Mouse (Mus musculus) forebrain, embryonic 16.5 days (tissue): ENCODE measurements around the gene Hnf1b. TPM values are rescaled to one million over a fixed set of nuclear protein-coding genes. Genes with fewer than 3 reads are reported as not detected.
A peak's percentile ranks its signal among the peaks of the same experiment; 100 is the strongest.

ENCODE experiments used
- ATAC-seq: fragments of 200-750 bp; cut with Nextera tagmentation; 2 replicates; pipeline ENCODE4 v1.8.0; 2017; ENCODE audit warnings: mild to moderate bottlenecking, moderate library complexity
- H3K27ac ChIP-seq: fragments of 300-500 bp; sonication (generic); 2 replicates; pipeline ENCODE4 v1.5.1; 2014; ENCODE audit warnings: low read length, control low read depth
- H3K27me3 ChIP-seq: fragments of 300-500 bp; sonication (generic); replicated peaks from 2 replicates; pipeline ENCODE4 v1.6.1; 2014; ENCODE audit warnings: low read length; ENCODE audit not compliant: control insufficient read depth, insufficient read depth
- H3K36me3 ChIP-seq: fragments of 300-500 bp; sonication (generic); 2 replicates; pipeline ENCODE4 v1.6.1; 2014; ENCODE audit not compliant: control insufficient read depth, insufficient read depth
- H3K4me1 ChIP-seq: fragments of 300-500 bp; sonication (generic); replicated peaks from 2 replicates; pipeline ENCODE4 v1.6.1; 2014; ENCODE audit warnings: low read length; ENCODE audit not compliant: control insufficient read depth, insufficient read depth
- H3K4me2 ChIP-seq: fragments of 300-500 bp; sonication (generic); 2 replicates; pipeline ENCODE4 v1.6.1; 2014; ENCODE audit warnings: mild to moderate bottlenecking, low read length, control low read depth
- H3K4me3 ChIP-seq: fragments of 300-500 bp; sonication (generic); replicated peaks from 2 replicates; pipeline ENCODE4 v1.5.1; 2014; ENCODE audit warnings: mild to moderate bottlenecking, low read length, control low read depth
- H3K9ac ChIP-seq: fragments of 300-500 bp; sonication (generic); replicated peaks from 2 replicates; pipeline ENCODE4 v1.6.1; 2014; ENCODE audit warnings: low read depth, low read length, control low read depth
- H3K9me3 ChIP-seq: fragments of 300-500 bp; sonication (generic); 2 replicates; pipeline ENCODE4 v1.6.1; 2016; ENCODE audit warnings: low read length; ENCODE audit not compliant: control insufficient read depth
- WGBS: fragments of 180-500 bp; shearing (Covaris S2); extraction: QIAGEN DNeasy Blood & Tissue Kit; methylation state at CpG from one replicate; pipeline ENCODE4 v1.1.7; 2014; 5-methylcytosine and 5-hydroxymethylcytosine counted together
- polyA plus RNA-seq: library from polyadenylated mRNA; unstranded; fragments of >200 nt; fragmentation: Nextera tagmentation; extraction: Ambion mirVana; gene quantifications from 2 replicates; pipeline ENCODE4 v1.2.1, GENCODE M21; 2015

The Hnf1b gene
- polyA plus RNA-seq, 1 experiment from 2014 or later, result 0.16 TPM

DNA sequence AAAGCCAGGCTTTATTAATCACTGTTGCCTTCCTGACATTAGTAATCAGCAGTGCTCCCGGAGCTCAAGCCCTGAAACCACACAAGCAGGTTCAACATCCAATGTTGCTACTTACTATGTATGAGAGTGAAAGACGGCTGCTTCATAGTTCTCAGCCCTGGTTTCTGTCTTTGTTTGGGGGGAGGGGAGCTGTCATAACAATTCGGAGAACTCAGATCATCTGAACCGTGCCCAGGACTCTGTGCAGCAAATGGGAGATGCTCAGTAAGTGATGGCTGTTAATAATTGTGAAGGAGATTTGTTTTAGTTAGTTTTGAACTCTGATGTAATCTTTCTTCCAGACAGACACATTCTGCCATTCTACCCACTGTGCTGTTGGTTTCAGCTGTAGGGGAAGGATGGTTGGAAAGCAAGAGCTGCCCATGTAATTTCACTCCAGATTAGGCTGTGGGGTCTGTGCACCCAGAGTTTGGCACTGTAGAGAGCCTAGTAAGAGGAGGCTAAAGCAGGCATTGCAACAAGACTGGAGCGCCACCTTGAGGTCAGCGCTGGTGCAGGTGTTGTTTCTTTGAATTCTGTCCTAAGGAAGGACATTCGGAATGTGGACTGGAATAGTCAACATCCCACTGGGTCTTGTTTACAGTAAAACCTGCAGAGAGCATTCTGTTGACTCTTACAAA, 86.3 kb downstream of the Hnf1b start:
- Histone ChIP-seq H3K9me3 (no peaks in the 10 kb centered on the region), H3K4me2 (no peak overlapping the region), H3K27ac (no peak overlapping the region), H3K27me3 (no peaks in the 10 kb centered on the region; the same call in 1 of the 2 replicates), H3K4me3 (no peak overlapping the region), H3K4me1 (no peaks in the 10 kb centered on the region), H3K36me3 (no peaks in the 10 kb centered on the region), H3K9ac (no peak overlapping the region)
- WGBS, result 28% methylated on average over 7 of the region's 7 CpGs
- no peak for ATAC-seq

DNA sequence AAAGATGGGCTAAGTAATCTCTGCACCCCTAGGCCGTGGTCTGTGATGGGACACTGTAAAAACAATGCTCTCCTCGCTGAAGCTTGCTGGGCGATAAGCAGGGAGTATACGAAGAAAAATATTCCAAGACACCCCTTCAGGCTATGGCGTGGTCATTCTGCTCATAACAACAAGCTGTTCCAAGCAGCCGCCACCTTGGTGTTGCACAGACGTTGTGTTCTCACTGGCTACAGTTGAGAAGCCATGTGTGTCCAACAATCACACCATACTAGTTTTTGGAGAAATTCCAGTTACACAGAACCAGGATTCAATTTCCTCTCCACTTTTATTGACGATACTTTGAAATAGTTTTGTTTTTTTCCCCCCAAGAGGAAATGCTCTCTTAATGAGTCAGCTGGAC, 88.7 kb downstream of the Hnf1b start:
- Histone ChIP-seq H3K36me3 (no peaks in the 10 kb centered on the region; the same call in 1 of the 2 replicates), H3K27me3 (no peaks in the 10 kb centered on the region; the same call in 1 of the 2 replicates), H3K4me2 (no peak overlapping the region), H3K9me3 (no peaks in the 10 kb centered on the region), H3K27ac (no peak overlapping the region), H3K4me3 (no peak overlapping the region), H3K9ac (no peak overlapping the region), H3K4me1 (peaks cover 8% of the 10 kb centered on the region)
- no peak for ATAC-seq
- 83% methylated on average over 8 of the region's 8 CpGs for WGBS

DNA sequence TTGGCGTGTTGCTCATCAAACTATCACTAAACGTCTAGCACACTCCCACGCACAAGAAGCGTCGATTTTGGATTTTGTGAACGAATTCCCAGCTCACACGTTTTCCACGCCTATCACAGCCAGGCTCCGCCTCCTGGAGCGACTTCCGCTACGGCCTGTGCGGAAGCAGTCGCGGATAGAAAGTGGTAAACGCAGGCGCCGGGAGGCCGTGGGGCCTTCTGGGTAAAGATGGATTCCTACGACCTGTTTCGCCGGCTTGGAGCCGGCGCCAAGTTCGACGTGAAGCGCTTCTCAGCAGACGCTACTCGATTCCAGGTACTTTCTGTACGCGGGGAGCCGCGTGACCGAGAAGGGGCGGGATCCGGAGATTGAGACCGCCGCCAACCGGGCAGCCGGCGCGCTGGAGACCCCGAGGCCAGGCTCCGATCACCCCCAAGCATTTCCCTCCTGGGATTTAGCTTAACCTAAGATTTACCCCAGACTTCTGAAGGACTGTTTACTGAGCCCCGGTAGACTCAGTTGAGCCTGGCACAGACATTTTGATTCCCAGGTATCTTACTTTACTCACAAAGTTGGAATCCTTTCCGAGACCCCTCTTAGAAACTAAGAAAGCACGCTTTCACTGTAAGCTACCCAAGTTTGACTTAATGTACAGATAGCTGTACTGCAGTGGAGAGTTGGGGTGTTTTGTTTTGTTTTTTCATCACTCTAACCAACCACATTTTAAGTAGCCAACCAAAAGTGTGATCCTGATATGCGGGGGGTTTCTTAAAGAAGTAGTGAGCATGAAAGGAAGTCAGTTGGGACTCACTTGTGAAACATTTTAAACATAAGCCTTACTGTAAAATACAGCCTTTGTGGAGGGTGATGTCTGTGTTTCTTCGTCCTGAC, 92.3 kb downstream of the Hnf1b start, which contains the start of gene Ddx52:
Gene Ddx52 (plus strand): TSS at position 113 of the 891 bp plus-strand sequence.
- Histone ChIP-seq H3K4me1 (peaks cover 8% of the 10 kb centered on the region), H3K4me3 (peak within 1 kb of the TSS; percentile 59), H3K9ac (peak within 1 kb of the TSS; percentile 68), H3K9me3 (no peaks in the 10 kb centered on the region), H3K36me3 (peaks cover 20% of the 10 kb centered on the region), H3K27me3 (no peaks in the 10 kb centered on the region; the same call in 1 of the 2 replicates), H3K4me2 (peak within 1 kb of the TSS; percentile 80), H3K27ac (peak within 1 kb of the TSS; percentile 73)
- ATAC-seq, result peak; percentile 100
- 1% methylated on average over 49 of the region's 49 CpGs for WGBS

Other genes starting within 250 kb of the Hnf1b start
- not detected in 2 replicates for gene Rpl9-ps1, start 204.4 kb upstream of the Hnf1b start, polyA plus RNA-seq
- gene Ccl3, start 200.7 kb upstream of the Hnf1b start, polyA plus RNA-seq, result 0.67 and 1.8 TPM in 2 replicates
- 0.93 TPM in 1 of 2 replicates, not detected in the other for gene Ccl4, start 187.5 kb upstream of the Hnf1b start, polyA plus RNA-seq
- not detected in 2 replicates for gene Wfdc17, start 146.1 kb upstream of the Hnf1b start, polyA plus RNA-seq
- not detected in 2 replicates for gene Wfdc18, start 141.0 kb upstream of the Hnf1b start, polyA plus RNA-seq
- gene Wfdc21, start 103.1 kb upstream of the Hnf1b start, polyA plus RNA-seq, result not detected in 2 replicates
- 34.5 and 41.0 TPM in 2 replicates for gene Heatr6, start 96.4 kb upstream of the Hnf1b start, polyA plus RNA-seq
- gene Ddx52, start 92.0 kb downstream of the Hnf1b start, polyA plus RNA-seq, result 28.7 and 29.9 TPM in 2 replicates
- gene Synrg, start 114.4 kb downstream of the Hnf1b start, polyA plus RNA-seq, result 34.9 and 37.6 TPM in 2 replicates
- 28.0 and 30.0 TPM in 2 replicates for gene Dusp14, start 219.2 kb downstream of the Hnf1b start, polyA plus RNA-seq